Mouse (Mus musculus) thymus, postnatal 14 days (tissue): ENCODE results near the gene Gcnt2.
"Not testable (repeated sequence)": the region's sequence is repeated elsewhere in the genome, so short reads cannot be mapped to it uniquely, and the experiment has no call there.

Experiments used
- DNase-seq: peaks from one replicate; pipeline ENCODE4 v3.0.0; 2021

Gene Gcnt2

GRCm38 (mm10) chr13:40875415-40875814 is 15.9 kb downstream of the Gcnt2 start:
- DNase-seq = no peak

- no peak for DNase-seq
Observed at GRCm38 (mm10) chr13:40877589-40877988, 18.0 kb downstream of the Gcnt2 start.

- DNase-seq = no peak
Observed at GRCm38 (mm10) chr13:40880557-40880956, 21.0 kb downstream of the Gcnt2 start.

GRCm38 (mm10) chr13:40882606-40883005 is 23.1 kb downstream of the Gcnt2 start:
- no peak for DNase-seq

- no peak for DNase-seq
Observed at GRCm38 (mm10) chr13:40883903-40884302, 24.3 kb downstream of the Gcnt2 start.

- DNase-seq = no peak
Observed at GRCm38 (mm10) chr13:40884878-40885277, 25.3 kb downstream of the Gcnt2 start.

GRCm38 (mm10) chr13:40885935-40886642 is 26.5 kb downstream of the Gcnt2 start:
- no peak for DNase-seq

GRCm38 (mm10) chr13:40886643-40887381 is 27.3 kb downstream of the Gcnt2 start:
- DNase-seq = no peak

GRCm38 (mm10) chr13:40890595-40890994 is 31.0 kb downstream of the Gcnt2 start:
- no peak for DNase-seq

- not testable (repeated sequence) for DNase-seq
Observed at GRCm38 (mm10) chr13:40891369-40891768, 31.8 kb downstream of the Gcnt2 start.

- DNase-seq = no peak
Observed at GRCm38 (mm10) chr13:40892043-40892442, 32.5 kb downstream of the Gcnt2 start.

- DNase-seq = no peak
Observed at GRCm38 (mm10) chr13:40892547-40892946, 33.0 kb downstream of the Gcnt2 start.

- no peak for DNase-seq
Observed at GRCm38 (mm10) chr13:40893573-40893972, 34.0 kb downstream of the Gcnt2 start.

- not testable (repeated sequence) for DNase-seq
Observed at GRCm38 (mm10) chr13:40898049-40898690, 38.6 kb downstream of the Gcnt2 start.

- DNase-seq = no peak
Observed at GRCm38 (mm10) chr13:40898698-40899097, 39.1 kb downstream of the Gcnt2 start.

GRCm38 (mm10) chr13:40899349-40899993 is 39.9 kb downstream of the Gcnt2 start:
- DNase-seq = no peak

GRCm38 (mm10) chr13:40899994-40900970 is 40.7 kb downstream of the Gcnt2 start:
- no peak for DNase-seq

GRCm38 (mm10) chr13:40901263-40901662 is 41.7 kb downstream of the Gcnt2 start:
- DNase-seq = no peak

GRCm38 (mm10) chr13:40901831-40902459 is 42.4 kb downstream of the Gcnt2 start:
- no peak for DNase-seq

- DNase-seq = no peak
Observed at GRCm38 (mm10) chr13:40904080-40904479, 44.5 kb downstream of the Gcnt2 start.

- no peak for DNase-seq
Observed at GRCm38 (mm10) chr13:40906528-40906927, 47.0 kb downstream of the Gcnt2 start.

- no peak for DNase-seq
Observed at GRCm38 (mm10) chr13:40907274-40907673, 47.7 kb downstream of the Gcnt2 start.
